Mouse (Mus musculus) intestine, postnatal 0 days (tissue): ENCODE measurements around the gene Fam122c. TPM values are rescaled to one million over a fixed set of nuclear protein-coding genes. Genes with fewer than 3 reads are reported as not detected.
A peak's percentile ranks its signal among the peaks of the same experiment; 100 is the strongest.

Experiments used
- ATAC-seq: fragments of 200-750 bp; cut with Nextera tagmentation; 2 replicates; pipeline ENCODE4 v1.8.0; 2017; ENCODE audit warnings: mild to moderate bottlenecking, moderate TSS enrichment, moderate library complexity
- H3K27ac ChIP-seq: fragments of 300-500 bp; sonication (generic); 2 replicates; pipeline ENCODE4 v1.5.1; 2014; ENCODE audit warnings: mild to moderate bottlenecking, low read depth, low read length, moderate library complexity
- H3K27me3 ChIP-seq: fragments of 300-500 bp; sonication (generic); replicated peaks from 2 replicates; pipeline ENCODE4 v1.6.1; 2014; ENCODE audit warnings: low read length, mixed read lengths; ENCODE audit not compliant: control insufficient read depth, insufficient read depth
- H3K36me3 ChIP-seq: fragments of 300-500 bp; sonication (generic); 2 replicates; pipeline ENCODE4 v1.6.1; 2014; ENCODE audit warnings: mild to moderate bottlenecking, moderate library complexity; ENCODE audit not compliant: control insufficient read depth, insufficient read depth
- H3K4me1 ChIP-seq: fragments of 300-500 bp; sonication (generic); replicated peaks from 2 replicates; pipeline ENCODE4 v1.6.1; 2014; ENCODE audit warnings: antibody characterized with exemption, low read length, mixed read lengths; ENCODE audit not compliant: control insufficient read depth, insufficient read depth
- H3K4me2 ChIP-seq: fragments of 300-500 bp; sonication (generic); replicated peaks from 2 replicates; pipeline ENCODE4 v1.6.1; 2014; ENCODE audit warnings: low read depth, mild to moderate bottlenecking, moderate library complexity
- H3K4me3 ChIP-seq: fragments of 300-500 bp; sonication (generic); 2 replicates; pipeline ENCODE4 v1.5.1; 2014; ENCODE audit warnings: low read depth, low read length
- H3K9ac ChIP-seq: fragments of 300-500 bp; sonication (generic); 2 replicates; pipeline ENCODE4 v1.6.1; 2014; ENCODE audit warnings: mild to moderate bottlenecking, low read depth, low read length
- H3K9me3 ChIP-seq: fragments of 300-500 bp; sonication (generic); 2 replicates; pipeline ENCODE4 v1.6.1; 2016; ENCODE audit warnings: mixed run types; ENCODE audit not compliant: control insufficient read depth
- CTCF ChIP-seq: sonication (generic); IDR thresholded peaks from 2 replicates; pipeline ENCODE4 v1.5.1; 2016; ENCODE audit warnings: low read depth, mild to moderate bottlenecking, control low read depth, antibody characterized with exemption, moderate library complexity
- WGBS: fragments of 180-500 bp; shearing (Covaris S2); extraction: QIAGEN DNeasy Blood & Tissue Kit; methylation state at CpG from one replicate; pipeline ENCODE4 v1.1.7; 2014; 5-methylcytosine and 5-hydroxymethylcytosine counted together
- polyA plus RNA-seq: library from polyadenylated mRNA; unstranded; fragments of >200 nt; fragmentation: Nextera tagmentation; extraction: Ambion mirVana; gene quantifications from 2 replicates; pipeline ENCODE4 v1.2.1, GENCODE M21; 2015

The Fam122c gene
- polyA plus RNA-seq, 1 experiment from 2014 or later = not detected

DNA sequence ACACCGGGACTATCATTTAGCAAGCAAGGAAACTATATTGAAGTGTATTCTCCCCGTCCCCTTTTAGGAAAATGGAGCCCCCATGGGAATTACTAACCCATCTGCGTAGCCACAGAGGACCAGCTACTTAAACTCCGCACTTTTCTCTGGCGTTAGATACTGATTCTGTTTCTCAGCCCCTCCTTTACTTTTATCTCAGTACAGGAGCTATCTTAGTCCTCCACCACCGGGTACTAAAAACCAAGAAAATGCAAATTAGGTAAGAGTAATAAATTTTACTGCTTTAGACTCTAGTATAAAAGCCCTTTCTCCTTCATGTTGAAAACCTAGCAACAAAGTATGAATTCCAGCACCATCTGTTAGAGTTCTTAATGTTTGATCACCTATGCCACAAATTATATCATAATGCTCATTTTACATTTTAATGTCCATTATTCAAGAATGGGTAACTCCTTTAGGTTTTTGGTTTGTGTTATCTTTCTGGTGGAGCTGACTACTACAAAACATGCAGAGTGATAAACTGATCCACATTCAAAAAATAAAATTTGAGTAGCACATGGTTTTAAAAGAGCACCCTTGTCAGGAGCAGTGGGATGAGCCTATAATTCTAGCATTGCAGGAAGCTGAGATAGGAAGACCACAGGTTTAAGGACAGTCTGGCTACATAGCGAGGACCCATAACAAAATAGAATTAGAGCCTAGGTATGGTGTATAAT, 91.6 kb downstream of the Fam122c start:
- no peak overlapping the region for H3K4me3 ChIP-seq
- TF ChIP-seq CTCF = no peak
- ATAC-seq = no peak
- no peak overlapping the region for H3K27ac ChIP-seq
- no peaks in the 10 kb centered on the region for H3K4me1 ChIP-seq
- no peak overlapping the region for H3K4me2 ChIP-seq
- no peaks in the 10 kb centered on the region for H3K9me3 ChIP-seq
- no peak overlapping the region for H3K9ac ChIP-seq
- H3K27me3 ChIP-seq = no peaks in the 10 kb centered on the region
- 65% methylated on average over 7 of the region's 7 CpGs for WGBS
- no peaks in the 10 kb centered on the region for H3K36me3 ChIP-seq

DNA sequence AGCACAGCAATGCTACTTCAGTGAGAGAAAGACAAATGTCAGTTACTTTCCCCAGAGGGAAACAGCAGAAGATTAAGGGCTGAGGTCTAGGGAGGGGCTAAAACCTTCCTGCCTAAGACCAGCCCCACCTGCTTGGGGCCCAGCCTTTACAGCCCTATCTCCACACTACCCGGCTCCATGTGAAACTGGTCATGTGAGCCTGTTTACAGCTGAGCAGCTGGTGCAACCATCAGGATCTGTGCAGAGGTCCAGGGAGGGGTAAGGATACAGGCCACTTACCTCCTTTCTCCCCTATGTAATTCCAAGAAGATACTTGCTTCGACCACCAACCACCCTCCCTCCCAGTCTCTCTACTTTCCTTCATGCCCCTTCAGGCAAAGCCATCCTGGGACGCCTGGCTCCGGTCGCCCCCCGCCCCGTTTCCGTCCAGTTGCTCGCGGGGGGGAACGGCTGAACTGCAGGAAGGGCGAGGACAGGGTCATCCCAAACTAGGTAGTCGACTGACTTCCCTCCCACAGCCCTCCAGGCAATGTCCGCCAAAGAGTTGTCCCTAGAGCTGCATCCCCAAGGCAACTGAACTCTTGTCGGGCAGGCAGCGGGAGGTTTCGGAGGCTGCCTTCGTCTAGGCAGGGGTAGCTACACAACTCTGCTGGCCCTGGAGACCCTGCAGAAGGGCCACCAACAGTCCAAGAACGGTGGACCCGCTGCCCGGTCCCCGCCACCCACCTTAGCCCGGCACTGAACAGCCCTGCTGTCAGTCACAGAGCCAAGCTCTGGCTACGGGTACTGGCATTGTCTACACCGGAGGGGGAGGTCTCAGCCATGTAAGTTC, 96.5 kb downstream of the Fam122c start:
- peak; percentile 85 for ATAC-seq
- Histone ChIP-seq H3K4me3 (peak overlapping the region; percentile 60), H3K9me3 (no peaks in the 10 kb centered on the region), H3K27me3 (no peaks in the 10 kb centered on the region), H3K36me3 (no peaks in the 10 kb centered on the region), H3K27ac (peak overlapping the region; percentile 78), H3K4me2 (peak overlapping the region; percentile 66), H3K9ac (peak overlapping the region; percentile 59), H3K4me1 (no peaks in the 10 kb centered on the region)
- TF ChIP-seq CTCF = no peak
- 22% methylated on average over 24 of the region's 25 CpGs for WGBS

DNA sequence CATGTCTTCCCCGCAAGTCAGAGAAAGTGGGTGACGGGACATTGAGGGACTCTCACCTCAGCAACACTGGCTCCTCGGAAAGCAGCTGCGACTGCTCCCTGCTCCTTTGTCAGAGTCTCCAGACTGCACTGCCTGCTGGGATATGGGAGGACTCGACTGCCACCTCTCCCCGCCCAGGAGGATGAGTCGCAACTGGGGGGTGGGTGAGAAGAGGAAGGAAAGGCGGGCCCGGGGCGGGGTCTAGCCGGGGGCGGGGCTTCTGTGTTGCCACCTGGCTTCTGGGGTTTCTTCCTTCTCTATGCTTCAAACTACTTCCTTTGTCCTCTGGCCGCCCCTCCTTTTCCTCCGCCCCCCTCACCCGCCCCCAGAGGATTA, 97.1 kb downstream of the Fam122c start, which contains the start of gene Mospd1:
Mospd1 (minus strand) TSS at position 137 of the 375 bp plus-strand sequence.
- WGBS = 15% methylated on average over 9 of the region's 15 CpGs
- Histone ChIP-seq H3K4me3 (peak within 1 kb of the TSS; percentile 60), H3K9ac (peak within 1 kb of the TSS; percentile 59), H3K4me1 (no peaks in the 10 kb centered on the region), H3K27ac (peak within 1 kb of the TSS; percentile 78), H3K27me3 (no peaks in the 10 kb centered on the region), H3K36me3 (no peaks in the 10 kb centered on the region), H3K4me2 (peak within 1 kb of the TSS; percentile 66), H3K9me3 (no peaks in the 10 kb centered on the region)
- peak; percentile 94 for ATAC-seq
- TF ChIP-seq CTCF = no peak

Other genes starting within 250 kb of the Fam122c start
- 0.54 and 0.93 TPM in 2 replicates for gene Plac1, start 33.3 kb upstream of the Fam122c start, polyA plus RNA-seq
- 3.5 and 4.2 TPM in 2 replicates for gene Fam122b, start 3.6 kb upstream of the Fam122c start, polyA plus RNA-seq
- gene Mospd1, start 97.1 kb downstream of the Fam122c start, polyA plus RNA-seq = 69.4 and 73.8 TPM in 2 replicates
- not detected in 2 replicates for gene Etd, start 161.5 kb downstream of the Fam122c start, polyA plus RNA-seq